Mouse (Mus musculus): ENCODE data around the gene Asic2. TPM values are rescaled to one million over a fixed set of nuclear protein-coding genes. Genes with fewer than 3 reads are reported as not detected.

The Asic2 gene
- total RNA-seq, 2 experiments from 2014 or later, result not detected

GRCm38 (mm10) chr11:81080076-81080805 is 888.0 kb downstream of the Asic2 start:
- no peak for DNase-seq
- intact Hi-C loops (cut with DNase I), result no loop called here

GRCm38 (mm10) chr11:81079237-81079636 is 889.0 kb downstream of the Asic2 start:
- no peak for DNase-seq
- intact Hi-C loops (cut with DNase I), result no loop called here

- DNase-seq, result no peak
- intact Hi-C loops (cut with DNase I), result no loop called here
These were observed 896.4 kb downstream of the Asic2 start for GRCm38 (mm10) chr11:81071836-81072235.

- intact Hi-C loops (cut with DNase I), result no loop called here
- no peak for DNase-seq
These were observed 902.9 kb downstream of the Asic2 start for GRCm38 (mm10) chr11:81065386-81065785.

GRCm38 (mm10) chr11:81064006-81064405 is 904.3 kb downstream of the Asic2 start:
- intact Hi-C loops (cut with DNase I), result no loop called here
- DNase-seq, result no peak

- no peak for DNase-seq
- intact Hi-C loops (cut with DNase I), result no loop called here
These were observed 908.2 kb downstream of the Asic2 start for GRCm38 (mm10) chr11:81060077-81060476.

- no peak for DNase-seq
- intact Hi-C loops (cut with DNase I), result no loop called here
These were observed 908.7 kb downstream of the Asic2 start for GRCm38 (mm10) chr11:81059546-81059945.

- peak in 1 of 2 experiments; percentile 4 for DNase-seq
- intact Hi-C loops (cut with DNase I), result no loop called here
These were observed 910.8 kb downstream of the Asic2 start for GRCm38 (mm10) chr11:81057506-81057905.

- DNase-seq, result no peak
These were observed 911.5 kb downstream of the Asic2 start for GRCm38 (mm10) chr11:81056776-81057175.

GRCm38 (mm10) chr11:81055446-81056145 is 912.7 kb downstream of the Asic2 start:
- intact Hi-C loops (cut with DNase I), result no loop called here

More at GRCm38 (mm10) chr11:81056776-81057175, 911.5 kb downstream of the Asic2 start:
- intact Hi-C loops (cut with DNase I), result no loop called here

GRCm38 (mm10) chr11:81053826-81054225 is 914.4 kb downstream of the Asic2 start:
- intact Hi-C loops (cut with DNase I), result no loop called here

More at GRCm38 (mm10) chr11:81055446-81056145, 912.7 kb downstream of the Asic2 start:
- no peak for DNase-seq

GRCm38 (mm10) chr11:81041671-81042070 is 926.6 kb downstream of the Asic2 start:
- DNase-seq, result no peak
- intact Hi-C loops (cut with DNase I), result no loop called here

More at GRCm38 (mm10) chr11:81053826-81054225, 914.4 kb downstream of the Asic2 start:
- no peak for DNase-seq

GRCm38 (mm10) chr11:81039976-81040375 is 928.3 kb downstream of the Asic2 start:
- intact Hi-C loops (cut with DNase I), result no loop called here
- no peak for DNase-seq

GRCm38 (mm10) chr11:81032151-81032550 is 936.1 kb downstream of the Asic2 start:
- intact Hi-C loops (cut with DNase I), result no loop called here
- no peak for DNase-seq

- DNase-seq, result no peak
- intact Hi-C loops (cut with DNase I), result no loop called here
These were observed 953.5 kb downstream of the Asic2 start for GRCm38 (mm10) chr11:81014776-81015175.

GRCm38 (mm10) chr11:81013501-81013900 is 954.8 kb downstream of the Asic2 start:
- intact Hi-C loops (cut with DNase I), result no loop called here
- no peak for DNase-seq

- intact Hi-C loops (cut with DNase I), result no loop called here
- DNase-seq, result no peak
These were observed 957.5 kb downstream of the Asic2 start for GRCm38 (mm10) chr11:81010766-81011165.

GRCm38 (mm10) chr11:81009366-81009765 is 958.9 kb downstream of the Asic2 start:
- DNase-seq, result no peak

GRCm38 (mm10) chr11:81005831-81006230 is 962.4 kb downstream of the Asic2 start:
- intact Hi-C loops (cut with DNase I), result no loop called here
- DNase-seq, result peak; percentile 9 to 23

More at GRCm38 (mm10) chr11:81009366-81009765, 958.9 kb downstream of the Asic2 start:
- intact Hi-C loops (cut with DNase I), result no loop called here

- intact Hi-C loops (cut with DNase I), result no loop called here
- no peak for DNase-seq
These were observed 965.4 kb downstream of the Asic2 start for GRCm38 (mm10) chr11:81002769-81003430.

- DNase-seq, result no peak
- intact Hi-C loops (cut with DNase I), result no loop called here
These were observed 972.6 kb downstream of the Asic2 start for GRCm38 (mm10) chr11:80995621-80996020.
